Mouse (Mus musculus) MEL (cell line): ENCODE results near the gene Cck. TPM values are rescaled to one million over a fixed set of nuclear protein-coding genes. Genes with fewer than 3 reads are reported as not detected.

Source experiments
- DNase-seq: peaks from one replicate; pipeline ENCODE4 v3.0.0; 2011; ENCODE audit warnings: low read depth, low spot score
- H3K27ac ChIP-seq: 2 replicates; pipeline ENCODE4 v1.5.1; 2012; ENCODE audit warnings: low read depth, mild to moderate bottlenecking, control low read depth, low read length, moderate library complexity; ENCODE audit not compliant: control insufficient read depth
- H3K27me3 ChIP-seq, 2 experiments: fragments of 150-350 bp in 1 of 2; sonication (generic) in 1 of 2; 2 replicates each; pipeline ENCODE4 v1.6.1; 2012; ENCODE audit warnings: low read length in 2 of 2, mild to moderate bottlenecking in 2 of 2, improper control_type of control experiment in 1 of 2, moderate library complexity in 1 of 2; ENCODE audit not compliant: insufficient read depth in 2 of 2, control insufficient read depth in 1 of 2
- H3K36me3 ChIP-seq, 2 experiments: 2 replicates each; pipeline ENCODE4 v1.6.1; 2012 to 2014; ENCODE audit warnings: low read length in 2 of 2, improper control_type of control experiment in 1 of 2, inconsistent platforms in 1 of 2, mild to moderate bottlenecking in 1 of 2; ENCODE audit not compliant: insufficient read depth in 2 of 2, control insufficient read depth in 1 of 2
- H3K4me1 ChIP-seq, 2 experiments: fragments of 150-350 bp in 1 of 2; sonication (generic) in 1 of 2; 2 replicates each; pipeline ENCODE4 v1.6.1; 2012; ENCODE audit warnings: low read length in 2 of 2, improper control_type of control experiment in 1 of 2, mild to moderate bottlenecking in 1 of 2; ENCODE audit not compliant: insufficient read depth in 2 of 2, control insufficient read depth in 1 of 2
- H3K4me3 ChIP-seq, 2 experiments: fragments of 150-350 bp in 1 of 2; sonication (generic) in 1 of 2; 2 replicates each; pipeline ENCODE4 v1.5.1; 2012; ENCODE audit warnings: low read depth in 2 of 2, low read length in 2 of 2, mild to moderate bottlenecking in 2 of 2, moderate library complexity in 2 of 2, control low read depth in 1 of 2, improper control_type of control experiment in 1 of 2; ENCODE audit not compliant: control insufficient read depth in 1 of 2, insufficient read depth in 1 of 2
- H3K79me2 ChIP-seq: 2 replicates; pipeline ENCODE4 v1.6.1; 2012; ENCODE audit warnings: mild to moderate bottlenecking, low read length, moderate library complexity; ENCODE audit not compliant: control insufficient read depth, poor library complexity, insufficient read depth
- H3K9ac ChIP-seq: 2 replicates; pipeline ENCODE4 v1.6.1; 2012; ENCODE audit warnings: low read depth, mild to moderate bottlenecking, control low read depth, low read length, moderate library complexity; ENCODE audit not compliant: control insufficient read depth, poor library complexity, severe bottlenecking
- H3K9me3 ChIP-seq: fragments of 150-350 bp; sonication (generic); replicated peaks from 2 replicates; pipeline ENCODE4 v1.6.1; 2012; ENCODE audit warnings: mild to moderate bottlenecking, low read length, improper control_type of control experiment, moderate library complexity; ENCODE audit not compliant: insufficient read depth
- BHLHE40 ChIP-seq: IDR thresholded peaks from 2 replicates; pipeline ENCODE4 v1.6.1; 2012; ENCODE audit warnings: low read depth, mild to moderate bottlenecking, inconsistent platforms, low read length, improper control_type of control experiment, borderline replicate concordance
- ELF1 ChIP-seq: IDR thresholded peaks from 2 replicates; pipeline ENCODE4 v1.6.1; 2014; ENCODE audit warnings: low read depth, mild to moderate bottlenecking, inconsistent platforms, low read length, improper control_type of control experiment, moderate library complexity
- GABPA ChIP-seq: IDR thresholded peaks from 2 replicates; pipeline ENCODE4 v1.6.1; 2012; ENCODE audit warnings: low read depth, mild to moderate bottlenecking, inconsistent platforms, low read length, improper control_type of control experiment, moderate library complexity
- GATA1 ChIP-seq: IDR thresholded peaks from 2 replicates; pipeline ENCODE4 v1.6.1; 2011; ENCODE audit warnings: low read depth, low read length, improper control_type of control experiment
- JUND ChIP-seq: IDR thresholded peaks from 2 replicates; pipeline ENCODE4 v1.6.1; 2011; ENCODE audit warnings: low read depth, mild to moderate bottlenecking, improper control_type of control experiment, low read length
- KAT2A ChIP-seq: conservative IDR thresholded peaks from 2 replicates; pipeline ENCODE4 v1.6.1; 2012; ENCODE audit warnings: low read depth, low read length, improper control_type of control experiment, inconsistent platforms
- MAFK ChIP-seq: IDR thresholded peaks from 2 replicates; pipeline ENCODE4 v1.6.1; 2011; ENCODE audit warnings: low read depth, mild to moderate bottlenecking, low read length, improper control_type of control experiment, borderline replicate concordance
- MAX ChIP-seq: IDR thresholded peaks from 2 replicates; pipeline ENCODE4 v1.6.1; 2011; ENCODE audit warnings: low read length, improper control_type of control experiment
- MEF2A ChIP-seq: IDR thresholded peaks from 2 replicates; pipeline ENCODE4 v1.6.1; 2014; ENCODE audit warnings: low read depth, mild to moderate bottlenecking, inconsistent platforms, low read length, improper control_type of control experiment; ENCODE audit not compliant: poor library complexity, insufficient replicate concordance, severe bottlenecking; ENCODE audit errors: extremely low read depth
- MXI1 ChIP-seq: IDR thresholded peaks from 2 replicates; pipeline ENCODE4 v1.6.1; 2011; ENCODE audit warnings: mild to moderate bottlenecking, low read depth, low read length, improper control_type of control experiment
- NRF1 ChIP-seq: IDR thresholded peaks from 2 replicates; pipeline ENCODE4 v1.6.1; 2014; ENCODE audit warnings: low read depth, mild to moderate bottlenecking, inconsistent platforms, low read length, improper control_type of control experiment, moderate library complexity; ENCODE audit not compliant: poor library complexity, insufficient read depth, severe bottlenecking
- POLR2A ChIP-seq, 2 experiments: IDR thresholded peaks; 2 replicates each; pipeline ENCODE4 v1.6.1; 2011 to 2012; ENCODE audit warnings: low read length in 2 of 2, mild to moderate bottlenecking in 2 of 2, control low read depth in 1 of 2, improper control_type of control experiment in 1 of 2, low read depth in 1 of 2, moderate library complexity in 1 of 2; ENCODE audit not compliant: control insufficient read depth in 1 of 2, insufficient read depth in 1 of 2, poor library complexity in 1 of 2
- RAD21 ChIP-seq: IDR thresholded peaks from 2 replicates; pipeline ENCODE4 v1.6.1; 2011; ENCODE audit warnings: mild to moderate bottlenecking, low read depth, low read length, improper control_type of control experiment
- TBP ChIP-seq: IDR thresholded peaks from 2 replicates; pipeline ENCODE4 v1.8.0; 2011; ENCODE audit warnings: low read depth, low read length, improper control_type of control experiment
- TCF12 ChIP-seq: IDR thresholded peaks from 2 replicates; pipeline ENCODE4 v1.6.1; 2014; ENCODE audit warnings: low read depth, mild to moderate bottlenecking, inconsistent platforms, low read length, improper control_type of control experiment, moderate library complexity
- USF2 ChIP-seq, 2 experiments: IDR thresholded peaks; 2 replicates each; pipeline ENCODE4 v1.6.1; 2011 to 2012; ENCODE audit warnings: improper control_type of control experiment in 2 of 2, low read length in 2 of 2, borderline replicate concordance in 1 of 2, inconsistent platforms in 1 of 2, low read depth in 1 of 2, mild to moderate bottlenecking in 1 of 2; ENCODE audit not compliant: insufficient read depth in 1 of 2
- polyA plus RNA-seq, 2 experiments: library from polyadenylated mRNA; stranded (reverse) in 1 of 2; unstranded in 1 of 2; fragments of >175 nt in 1 of 2; fragments of >200 nt in 1 of 2; gene quantifications; 2 replicates each; pipeline versions ENCODE4 v1.2.1 to v1.2.4; 2012; ENCODE audit warnings: low replicate concordance in 2 of 2, low read depth in 1 of 2; ENCODE audit not compliant: insufficient read length in 2 of 2, insufficient read depth in 1 of 2, missing spikeins in 1 of 2
- total RNA-seq: library from RNA; depleted of rRNA; stranded (reverse); fragments of 300-350 nt; gene quantifications from 2 replicates; pipeline ENCODE4 v1.2.3, GENCODE M21; 2012

Gene Cck
- total and polyA plus RNA-seq, 3 experiments, result not detected

- H3K36me3 ChIP-seq, result no peaks in the 10 kb centered on the region
- no peaks in the 10 kb centered on the region for H3K27me3 ChIP-seq
- DNase-seq, result no peak
- H3K4me1 ChIP-seq, result no peaks in the 10 kb centered on the region
- no peak overlapping the region for H3K9ac ChIP-seq
- no peaks in the 10 kb centered on the region for H3K79me2 ChIP-seq
- H3K9me3 ChIP-seq, result no peaks in the 10 kb centered on the region
- H3K27ac ChIP-seq, result no peak overlapping the region
- TF ChIP-seq MAFK (no peak), TBP (no peak), ELF1 (no peak), MXI1 (no peak), NRF1 (no peak), RAD21 (no peak), USF2 (IDR thresholded peaks at IDR 0.05; ENCODE audit: borderline replicate concordance in 1 of 2, insufficient read depth in 1 of 2, low read depth in 1 of 2, low read length in 2 of 2) (no peak), GABPA (no peak), MAX (no peak)
- no peak overlapping the region for H3K4me3 ChIP-seq
Measured at GRCm38 (mm10) chr9:121491592-121492240, 3.8 kb downstream of the Cck start.

DNA sequence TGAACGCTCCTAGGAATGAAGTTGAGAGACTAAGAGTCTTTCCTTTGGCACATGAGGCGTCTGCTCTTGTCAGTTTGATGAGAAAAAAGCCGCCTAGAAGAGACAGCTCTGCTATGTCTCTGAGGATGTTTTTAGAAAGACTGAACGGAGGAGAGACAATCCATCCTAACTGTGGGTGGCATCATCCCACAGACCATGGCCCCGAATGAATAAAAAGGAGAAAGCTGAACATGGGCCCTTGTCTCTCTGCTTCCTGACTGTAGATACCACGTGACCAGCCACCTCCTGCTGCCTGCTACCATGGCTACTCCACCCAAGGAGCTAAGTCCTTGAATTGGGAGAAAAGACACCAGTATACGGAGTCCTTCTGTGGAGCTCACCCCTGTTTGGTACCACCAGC, 8.3 kb downstream of the Cck start:
- H3K9me3 ChIP-seq, result no peaks in the 10 kb centered on the region
- no peak overlapping the region for H3K4me3 ChIP-seq
- H3K79me2 ChIP-seq, result no peaks in the 10 kb centered on the region
- H3K27me3 ChIP-seq, result peaks cover 0 to 1% of the 10 kb centered on the region in 2 experiments; a peak in 1 of 4 replicates
- DNase-seq, result no peak
- TF ChIP-seq KAT2A (no peak), MEF2A (no peak), BHLHE40 (no peak), ELF1 (no peak), MXI1 (no peak), TCF12 (no peak), USF2 (IDR thresholded peaks at IDR 0.05; ENCODE audit: borderline replicate concordance in 1 of 2, insufficient read depth in 1 of 2, low read depth in 1 of 2, low read length in 2 of 2) (no peak), MAX (no peak), GATA1 (no peak), GABPA (no peak), POLR2A (IDR thresholded peaks at IDR 0.05; ENCODE audit: control insufficient read depth in 1 of 2, insufficient read depth in 1 of 2, low read depth in 1 of 2, low read length in 2 of 2, poor library complexity in 1 of 2) (no peak), JUND (no peak)
- H3K27ac ChIP-seq, result no peak overlapping the region
- H3K9ac ChIP-seq, result no peak overlapping the region
- H3K4me1 ChIP-seq, result no peaks in the 10 kb centered on the region
- no peaks in the 10 kb centered on the region for H3K36me3 ChIP-seq
